Mouse (Mus musculus) midbrain, postnatal 0 days (tissue): Measurements from ENCODE around the gene Rrnad1. TPM values are rescaled to one million over a fixed set of nuclear protein-coding genes. Genes with fewer than 3 reads are reported as not detected.

ENCODE experiments used
- ATAC-seq: fragments of 200-750 bp; cut with Nextera tagmentation; 2 replicates; pipeline ENCODE4 v1.8.0; 2017; ENCODE audit warnings: moderate number of reproducible peaks, mild to moderate bottlenecking, moderate TSS enrichment, moderate library complexity; ENCODE audit not compliant: low FRiP score
- DNase-seq: peaks from one replicate; pipeline ENCODE4 v3.0.0-alpha.2; 2015; ENCODE audit warnings: low spot score
- H3K27ac ChIP-seq: fragments of 300-500 bp; sonication (generic); 2 replicates; pipeline ENCODE4 v1.5.1; 2014; ENCODE audit warnings: low read depth, mild to moderate bottlenecking, low read length, mixed read lengths
- H3K27me3 ChIP-seq: fragments of 300-500 bp; sonication (generic); 2 replicates; pipeline ENCODE4 v1.6.1; 2014; ENCODE audit warnings: low read length, control low read depth, mixed read lengths; ENCODE audit not compliant: insufficient read depth
- H3K36me3 ChIP-seq: fragments of 300-500 bp; sonication (generic); 2 replicates; pipeline ENCODE4 v1.6.1; 2014; ENCODE audit warnings: low read length, control low read depth, mixed read lengths; ENCODE audit not compliant: insufficient read depth
- H3K4me1 ChIP-seq: fragments of 300-500 bp; sonication (generic); 2 replicates; pipeline ENCODE4 v1.6.1; 2014; ENCODE audit warnings: mild to moderate bottlenecking, control low read depth, antibody characterized with exemption, low read length, mixed read lengths; ENCODE audit not compliant: insufficient read depth
- H3K4me2 ChIP-seq: fragments of 300-500 bp; sonication (generic); 2 replicates; pipeline ENCODE4 v1.6.1; 2014; ENCODE audit warnings: low read depth, mild to moderate bottlenecking, low read length, mixed read lengths; ENCODE audit not compliant: poor library complexity, severe bottlenecking
- H3K4me3 ChIP-seq: fragments of 300-500 bp; sonication (generic); 2 replicates; pipeline ENCODE4 v1.5.1; 2014; ENCODE audit warnings: low read depth, mild to moderate bottlenecking, low read length, moderate library complexity
- H3K9ac ChIP-seq: fragments of 300-500 bp; sonication (generic); replicated peaks from 2 replicates; pipeline ENCODE4 v1.6.1; 2014; ENCODE audit warnings: mild to moderate bottlenecking, low read length, moderate library complexity, mixed read lengths; ENCODE audit not compliant: poor library complexity, severe bottlenecking
- H3K9me3 ChIP-seq: fragments of 300-500 bp; sonication (generic); 2 replicates; pipeline ENCODE4 v1.6.1; 2016; ENCODE audit warnings: low read length, control low read depth
- CTCF ChIP-seq: IDR thresholded peaks from 2 replicates; pipeline ENCODE4 v1.5.1; 2016; ENCODE audit warnings: antibody characterized with exemption, mild to moderate bottlenecking
- WGBS: fragments of 180-500 bp; shearing (Covaris S2); extraction: QIAGEN DNeasy Blood & Tissue Kit; methylation state at CpG from one replicate; pipeline ENCODE4 v1.1.7; 2014; 5-methylcytosine and 5-hydroxymethylcytosine counted together
- polyA plus RNA-seq: library from polyadenylated mRNA; unstranded; fragments of >200 nt; fragmentation: Nextera tagmentation; extraction: Ambion mirVana; gene quantifications from 2 replicates; pipeline ENCODE4 v1.2.1, GENCODE M21; 2015
- total RNA-seq: library from RNA; depleted of rRNA; stranded (reverse); fragments of >200 nt; gene quantifications from 2 replicates; pipeline ENCODE4 v1.2.3, GENCODE M21; 2014

The Rrnad1 gene
- total and polyA plus RNA-seq, 2 experiments from 2014 or later, result 17.6 to 27.8 TPM

- Histone ChIP-seq H3K4me1 (0 out of 2 replicates have a peak, but pooled peaks cover 3% of the 10 kb centered on the region), H3K9ac (peak within 1 kb of the TSS; percentile 55), H3K27ac (peak within 1 kb of the TSS; percentile 62), H3K36me3 (peaks cover 40% of the 10 kb centered on the region), H3K4me3 (peak within 1 kb of the TSS; percentile 58), H3K4me2 (peak within 1 kb of the TSS; percentile 86), H3K9me3 (no peaks in the 10 kb centered on the region), H3K27me3 (no peaks in the 10 kb centered on the region)
- WGBS, result under 1% methylated on average over 30 of the region's 30 CpGs
- TF ChIP-seq CTCF, result no peak
- ATAC-seq (peak; percentile 89), DNase-seq (peak; percentile 98)
Measured at GRCm38 (mm10) chr3:87919336-87920108, 11.0 kb downstream of the Rrnad1 start, which contains the start of gene Mrpl24. Gene Mrpl24 (plus strand): TSS chr3:87919506.

GRCm38 (mm10) chr3:87918551-87918950 is 12.0 kb downstream of the Rrnad1 start:
- Histone ChIP-seq H3K9ac (no peak overlapping the region), H3K27me3 (no peaks in the 10 kb centered on the region), H3K9me3 (no peaks in the 10 kb centered on the region), H3K4me1 (0 out of 2 replicates have a peak, but pooled peaks cover 3% of the 10 kb centered on the region), H3K36me3 (peaks cover 39% of the 10 kb centered on the region), H3K27ac (peak overlapping the region; percentile 62; the same call in 1 of the 2 replicates), H3K4me3 (peak overlapping the region; percentile 58; the same call in 1 of the 2 replicates), H3K4me2 (peak overlapping the region; percentile 86; the same call in 1 of the 2 replicates)
- no peak for DNase-seq
- ATAC-seq, result no peak
- WGBS, result 100% methylated on average over 1 of the region's 1 CpGs
- no peak for TF ChIP-seq CTCF

- Histone ChIP-seq H3K27ac (no peak overlapping the region), H3K4me3 (no peak overlapping the region), H3K9ac (no peak overlapping the region), H3K4me2 (no peak overlapping the region), H3K4me1 (0 out of 2 replicates have a peak, but pooled peaks cover 3% of the 10 kb centered on the region), H3K36me3 (peaks cover 31% of the 10 kb centered on the region), H3K27me3 (no peaks in the 10 kb centered on the region), H3K9me3 (no peaks in the 10 kb centered on the region)
- ATAC-seq (no peak), DNase-seq (no peak)
- peak; percentile 29; the same call in 1 of the 2 replicates for TF ChIP-seq CTCF
- WGBS, result 96% methylated on average over 1 of the region's 1 CpGs
Measured at GRCm38 (mm10) chr3:87916990-87917389, 13.5 kb downstream of the Rrnad1 start.

GRCm38 (mm10) chr3:87913891-87914290 is 16.6 kb downstream of the Rrnad1 start:
- DNase-seq (no peak), ATAC-seq (no peak)
- no peak overlapping the region for H3K27ac ChIP-seq
- H3K4me3 ChIP-seq, result no peak overlapping the region
- WGBS, result 96% methylated on average over 10 of the region's 10 CpGs
- H3K4me1 ChIP-seq, result peaks cover 10% of the 10 kb centered on the region
- H3K36me3 ChIP-seq, result peaks cover 28% of the 10 kb centered on the region
- no peaks in the 10 kb centered on the region for H3K9me3 ChIP-seq
- no peak overlapping the region for H3K9ac ChIP-seq
- TF ChIP-seq CTCF, result no peak
- H3K4me2 ChIP-seq, result no peak overlapping the region
- no peaks in the 10 kb centered on the region for H3K27me3 ChIP-seq

- Histone ChIP-seq H3K36me3 (peaks cover 28% of the 10 kb centered on the region), H3K27ac (no peak overlapping the region), H3K9ac (no peak overlapping the region), H3K4me3 (no peak overlapping the region), H3K4me2 (no peak overlapping the region), H3K4me1 (peaks cover 12% of the 10 kb centered on the region), H3K27me3 (no peaks in the 10 kb centered on the region), H3K9me3 (no peaks in the 10 kb centered on the region)
- DNase-seq (no peak), ATAC-seq (no peak)
- TF ChIP-seq CTCF, result no peak
- 89% methylated on average over 7 of the region's 7 CpGs for WGBS
Measured at GRCm38 (mm10) chr3:87913491-87913890, 17.0 kb downstream of the Rrnad1 start.

- no peak for TF ChIP-seq CTCF
- peak overlapping the region; percentile 61 for H3K4me2 ChIP-seq
- H3K27me3 ChIP-seq, result no peaks in the 10 kb centered on the region
- peaks cover 20% of the 10 kb centered on the region for H3K4me1 ChIP-seq
- H3K27ac ChIP-seq, result peak overlapping the region; percentile 72
- ATAC-seq (0 out of 2 replicates have a peak, but pooled peaks have one; percentile 39), DNase-seq (peak; percentile 82)
- H3K9me3 ChIP-seq, result no peaks in the 10 kb centered on the region
- peak overlapping the region; percentile 36; the same call in 1 of the 2 replicates for H3K9ac ChIP-seq
- peak overlapping the region; percentile 32 for H3K4me3 ChIP-seq
- peaks cover 19% of the 10 kb centered on the region for H3K36me3 ChIP-seq
- 3% methylated on average over 12 of the region's 12 CpGs for WGBS
Measured at GRCm38 (mm10) chr3:87910573-87911141, 19.9 kb downstream of the Rrnad1 start.
